Mouse (Mus musculus) cerebellum, postnatal 14 days (tissue): ENCODE measurements around the gene Rexo5.
A peak's percentile ranks its signal among the peaks of the same experiment; 100 is the strongest.

Experiments
- DNase-seq, 2 experiments: peaks; one replicate each; pipeline ENCODE4 v3.0.0; 2021; ENCODE audit warnings: mixed read lengths in 2 of 2

The Rexo5 gene

DNA sequence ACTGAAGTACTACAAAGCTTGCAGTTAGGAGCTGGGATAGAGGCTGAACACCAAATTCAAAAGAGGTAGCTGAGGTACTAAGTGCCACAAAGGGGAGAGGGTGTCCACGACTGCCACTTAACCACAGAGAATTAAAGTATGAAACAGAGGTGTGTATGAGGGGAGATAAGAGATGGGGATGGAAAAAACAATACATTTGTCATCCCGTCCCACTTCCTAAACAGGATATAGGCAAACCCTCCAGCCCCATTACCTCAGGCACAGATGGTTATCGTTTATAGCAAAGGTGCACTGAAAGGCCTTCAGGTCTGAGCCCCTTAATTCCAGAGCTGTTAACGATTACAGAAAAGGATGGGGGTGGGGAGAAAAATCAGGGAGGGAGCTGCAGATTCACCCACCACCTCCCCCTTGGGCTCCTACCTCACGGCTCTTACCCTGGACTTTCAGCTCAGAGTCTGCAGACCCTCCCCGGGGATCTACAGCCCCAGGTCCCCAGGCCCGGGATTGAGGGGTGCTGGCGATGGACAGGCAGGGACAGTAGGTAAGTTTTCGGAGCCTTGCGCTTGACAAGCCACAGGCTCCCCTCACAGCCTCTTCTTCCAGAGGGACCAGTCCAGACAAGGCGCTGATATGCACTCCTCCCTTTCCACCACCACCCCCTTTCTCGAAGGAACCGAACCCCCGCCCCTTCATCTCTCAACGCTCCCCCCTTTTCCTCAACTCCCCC lies 101.2 kb downstream of the Rexo5 start:
- no peak for DNase-seq

DNA sequence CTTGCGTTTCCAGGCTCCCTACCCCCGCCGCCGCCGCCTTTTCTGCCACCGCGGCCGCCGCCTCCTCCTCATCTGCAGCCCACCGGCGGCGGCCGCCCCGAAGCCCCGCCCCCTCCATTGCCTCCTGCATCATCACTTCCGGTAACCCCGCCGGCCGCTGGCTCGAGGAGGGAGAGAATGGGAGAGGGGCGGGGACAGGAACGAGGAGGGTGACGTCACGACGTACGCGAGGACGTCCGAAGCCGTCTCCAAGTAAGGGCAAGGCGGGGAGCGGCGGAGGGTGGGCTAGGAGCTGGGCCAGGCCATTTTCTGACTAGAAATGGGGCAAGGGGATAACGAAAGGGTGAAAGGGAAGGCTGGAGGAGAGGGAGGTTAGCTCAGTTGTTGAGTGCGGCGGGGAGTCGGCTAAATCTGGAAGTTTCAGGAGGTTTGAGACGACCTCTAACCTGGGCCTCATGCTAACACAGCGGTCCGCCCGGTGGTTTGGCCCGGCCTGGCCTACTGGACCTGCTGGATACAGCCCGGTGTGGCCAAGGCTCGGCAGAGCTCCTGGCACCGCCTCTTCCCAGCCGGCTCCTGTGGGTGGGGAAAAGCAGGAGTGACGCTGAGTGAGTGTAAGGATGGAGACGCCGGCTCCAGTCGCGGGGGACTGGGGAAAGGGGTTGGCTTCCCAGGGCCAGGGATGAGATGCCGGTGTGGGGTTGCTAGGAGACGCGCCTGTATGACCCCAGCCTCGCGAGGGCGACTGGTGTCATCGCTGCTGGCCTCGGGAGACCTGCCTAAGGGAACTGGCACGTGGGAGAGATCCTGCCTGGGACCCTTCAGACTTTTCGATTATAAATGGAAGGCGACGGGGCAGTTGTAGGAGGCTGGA lies 102.1 kb downstream of the Rexo5 start, which contains the start of the genes Lyrm1 and Dcun1d3:
Gene Lyrm1, plus strand, starts transcription at position 223 of the 874 bp plus-strand sequence.
Gene Dcun1d3, minus strand, starts transcription at position 660 of the 874 bp plus-strand sequence.
- peak; percentile 99 for DNase-seq

DNA sequence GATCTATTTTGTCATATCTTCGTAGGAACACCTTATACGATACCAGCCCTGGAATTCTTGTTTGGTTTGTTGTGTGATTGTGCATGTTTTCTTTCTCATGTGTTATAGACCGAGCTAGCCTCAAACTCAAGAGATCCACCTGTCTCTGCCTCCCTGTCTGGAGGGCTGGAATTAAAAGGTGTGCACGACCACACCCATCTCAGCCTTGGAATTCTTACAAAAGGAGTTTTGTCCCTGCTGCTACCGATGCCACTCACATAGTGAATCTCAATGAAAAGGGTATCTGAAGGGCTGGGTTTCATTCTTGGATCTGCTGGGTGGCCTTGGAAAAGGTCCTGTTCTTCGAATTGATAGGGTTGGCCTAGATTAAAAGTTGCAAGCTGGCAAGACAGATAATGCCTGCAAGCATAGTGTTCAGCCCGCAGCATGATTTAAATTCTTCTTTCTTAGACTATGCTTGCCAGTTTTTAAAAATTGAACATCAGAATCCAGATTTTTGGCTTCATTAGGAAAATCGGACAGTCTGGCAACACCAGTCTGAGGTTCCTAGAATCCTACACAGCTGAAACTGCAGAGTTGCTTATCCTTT lies 103.8 kb downstream of the Rexo5 start:
- DNase-seq, result no peak

DNA sequence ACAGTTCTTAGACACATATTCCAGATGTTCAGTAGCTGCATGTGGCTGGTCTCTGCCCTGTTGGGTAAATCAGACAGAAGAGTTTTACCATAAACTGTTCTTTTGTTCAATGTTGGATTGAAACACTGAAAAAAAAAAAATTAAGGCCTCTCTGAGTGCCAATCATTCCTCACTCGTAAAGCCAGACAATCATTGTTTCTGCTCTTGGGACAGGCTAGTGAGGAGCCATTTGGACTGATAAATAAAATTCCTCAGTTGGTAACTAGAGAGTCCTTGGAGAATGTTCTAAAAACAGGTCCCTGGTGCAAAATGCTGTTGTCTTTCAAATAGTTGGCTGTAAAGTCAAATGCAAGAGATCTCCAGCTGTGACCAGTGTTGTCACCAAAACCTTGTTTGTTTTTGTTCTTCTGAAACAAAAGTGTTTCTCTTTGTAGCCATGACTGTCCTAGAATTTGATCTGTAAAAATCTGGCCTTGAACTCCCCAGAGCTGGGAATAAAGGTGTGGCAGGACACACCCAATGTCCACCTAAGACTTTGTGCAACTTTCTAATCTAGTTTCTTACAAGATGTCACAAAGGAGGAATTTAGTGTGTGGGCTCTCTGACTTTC lies 104.5 kb downstream of the Rexo5 start:
- no peak for DNase-seq
